Mouse (Mus musculus) intestine, embryonic 14.5 days (tissue): ENCODE data around the gene Cxcl2. TPM values are rescaled to one million over a fixed set of nuclear protein-coding genes. Genes with fewer than 3 reads are reported as not detected.
A peak's percentile ranks its signal among the peaks of the same experiment; 100 is the strongest.

Experiments
- ATAC-seq: fragments of 200-750 bp; cut with Nextera tagmentation; replicated peaks from 2 replicates; pipeline ENCODE4 v1.8.0; 2017; ENCODE audit warnings: low read depth, moderate number of reproducible peaks, moderate TSS enrichment, moderate library complexity; ENCODE audit not compliant: low FRiP score, low TSS enrichment
- DNase-seq: peaks from one replicate; pipeline ENCODE4 v3.0.0-alpha.2; 2018; ENCODE audit warnings: low spot score
- H3K27ac ChIP-seq: fragments of 300-500 bp; sonication (generic); 2 replicates; pipeline ENCODE4 v1.5.1; 2014; ENCODE audit warnings: low read depth, mild to moderate bottlenecking, control low read depth
- H3K27me3 ChIP-seq: fragments of 300-500 bp; sonication (generic); replicated peaks from 2 replicates; pipeline ENCODE4 v1.6.1; 2014; ENCODE audit warnings: low read length, control low read depth; ENCODE audit not compliant: control insufficient read depth, insufficient read depth
- H3K36me3 ChIP-seq: fragments of 300-500 bp; sonication (generic); 2 replicates; pipeline ENCODE4 v1.6.1; 2014; ENCODE audit warnings: low read length, control low read depth; ENCODE audit not compliant: control insufficient read depth, insufficient read depth
- H3K4me1 ChIP-seq: fragments of 300-500 bp; sonication (generic); replicated peaks from 2 replicates; pipeline ENCODE4 v1.6.1; 2014; ENCODE audit warnings: low read length, control low read depth, mixed read lengths; ENCODE audit not compliant: control insufficient read depth, insufficient read depth
- H3K4me2 ChIP-seq: fragments of 300-500 bp; sonication (generic); 2 replicates; pipeline ENCODE4 v1.6.1; 2014; ENCODE audit warnings: low read length
- H3K4me3 ChIP-seq: fragments of 300-500 bp; sonication (generic); 2 replicates; pipeline ENCODE4 v1.5.1; 2014; ENCODE audit warnings: low read depth, low read length, control low read depth, mixed read lengths
- H3K9ac ChIP-seq: fragments of 300-500 bp; sonication (generic); 2 replicates; pipeline ENCODE4 v1.6.1; 2014; ENCODE audit warnings: mild to moderate bottlenecking, low read length
- H3K9me3 ChIP-seq: fragments of 300-500 bp; sonication (generic); 2 replicates; pipeline ENCODE4 v1.6.1; 2016; ENCODE audit warnings: low read length, control low read depth; ENCODE audit not compliant: control insufficient read depth
- WGBS: fragments of 180-500 bp; shearing (Covaris S2); extraction: QIAGEN DNeasy Blood & Tissue Kit; methylation state at CpG from one replicate; pipeline ENCODE4 v1.1.7; 2014; 5-methylcytosine and 5-hydroxymethylcytosine counted together
- polyA plus RNA-seq: library from polyadenylated mRNA; unstranded; fragments of >200 nt; fragmentation: Nextera tagmentation; extraction: Ambion mirVana; gene quantifications from 2 replicates; pipeline ENCODE4 v1.2.1, GENCODE M21; 2014

The Cxcl2 gene
- polyA plus RNA-seq, 1 experiment from 2014 or later = not detected

GRCm38 (mm10) chr5:90900688-90901087 is 3.0 kb upstream of the Cxcl2 start:
- 72% methylated on average over 7 of the region's 7 CpGs for WGBS
- H3K4me3 ChIP-seq = no peak overlapping the region
- H3K4me2 ChIP-seq = no peak overlapping the region

DNA sequence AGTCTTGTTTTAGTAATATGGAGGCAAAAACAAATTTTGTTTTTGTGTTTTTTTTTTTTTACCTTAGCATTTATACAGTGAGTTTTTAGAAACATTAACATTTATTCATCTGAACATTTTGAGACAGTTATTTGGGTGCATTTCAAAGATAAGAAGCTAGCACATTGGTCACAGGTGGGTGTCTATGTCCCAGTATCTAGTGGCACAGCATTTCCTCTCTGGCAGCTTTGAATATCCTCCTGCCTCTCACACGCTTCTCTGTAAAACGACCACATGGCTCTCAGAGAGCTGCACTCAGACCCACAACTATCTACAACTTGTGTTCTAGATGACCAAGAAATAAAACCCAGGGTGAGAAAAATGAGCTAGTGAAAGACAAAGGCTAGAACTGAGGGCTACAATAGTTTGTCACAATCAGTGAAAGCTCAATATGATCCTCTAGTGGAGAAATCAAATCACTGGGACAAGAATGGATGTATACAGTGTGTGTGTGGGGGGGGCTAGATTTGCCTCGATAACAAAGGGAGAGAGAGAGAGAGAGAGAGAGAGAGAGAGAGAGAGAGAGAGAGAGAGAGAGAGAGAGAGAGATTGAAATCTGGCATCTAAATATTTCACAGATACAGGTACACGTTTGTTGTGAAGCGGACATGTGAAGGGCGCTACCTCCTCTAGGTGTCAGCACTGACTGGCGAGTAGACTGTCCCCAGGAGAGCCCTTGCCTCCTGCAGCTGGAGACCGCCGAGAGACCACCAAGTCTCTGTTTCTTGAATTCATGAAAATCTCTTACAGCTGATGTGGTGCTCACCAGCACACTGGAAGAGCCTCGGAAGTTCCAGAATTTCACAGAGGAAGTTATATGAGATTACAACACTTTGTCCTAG is 1.1 kb upstream of the Cxcl2 start:
- H3K4me3 ChIP-seq = peak overlapping the region; percentile 28; the same call in 1 of the 2 replicates
- peak overlapping the region; percentile 68 for H3K4me2 ChIP-seq
- ATAC-seq = 0 out of 2 replicates have a peak, but pooled peaks have one; percentile 33
- peak; percentile 53 for DNase-seq
- no peaks in the 10 kb centered on the region for H3K36me3 ChIP-seq
- H3K9me3 ChIP-seq = no peaks in the 10 kb centered on the region
- WGBS = 10% methylated on average over 10 of the region's 10 CpGs
- no peak overlapping the region for H3K9ac ChIP-seq
- H3K4me1 ChIP-seq = 0 out of 2 replicates have a peak, but pooled peaks cover 5% of the 10 kb centered on the region
- H3K27me3 ChIP-seq = no peaks in the 10 kb centered on the region; the same call in 1 of the 2 replicates
- no peak overlapping the region for H3K27ac ChIP-seq

More at GRCm38 (mm10) chr5:90900688-90901087, 3.0 kb upstream of the Cxcl2 start:
- no peaks in the 10 kb centered on the region; the same call in 1 of the 2 replicates for H3K27me3 ChIP-seq
- H3K9ac ChIP-seq = no peak overlapping the region
- DNase-seq (no peak), ATAC-seq (no peak)
- H3K4me1 ChIP-seq = 0 out of 2 replicates have a peak, but pooled peaks cover 5% of the 10 kb centered on the region
- no peaks in the 10 kb centered on the region for H3K9me3 ChIP-seq
- no peaks in the 10 kb centered on the region for H3K36me3 ChIP-seq
- no peak overlapping the region for H3K27ac ChIP-seq

DNA sequence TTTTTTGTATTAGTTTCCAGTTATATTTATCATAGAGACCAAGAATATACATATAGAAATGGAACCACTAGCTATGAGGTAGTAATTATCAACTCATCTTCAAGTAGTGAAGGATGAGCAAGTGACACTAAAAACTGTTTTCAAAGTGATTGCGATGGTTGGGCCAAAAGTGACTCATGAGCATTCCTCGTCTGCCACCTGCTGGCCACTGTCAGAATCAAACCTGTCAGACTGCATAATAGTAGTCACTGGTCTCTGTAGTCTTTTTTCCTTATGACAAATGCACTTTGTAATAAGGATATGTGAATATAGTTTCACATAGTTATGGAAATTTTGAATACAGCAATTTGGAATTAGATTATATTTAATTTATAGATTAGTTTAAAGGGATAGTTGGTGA is 5.3 kb downstream of the Cxcl2 start:
- Histone ChIP-seq H3K27me3 (no peaks in the 10 kb centered on the region), H3K4me1 (no peaks in the 10 kb centered on the region), H3K27ac (no peak overlapping the region), H3K4me2 (no peak overlapping the region), H3K4me3 (no peak overlapping the region), H3K9ac (no peak overlapping the region), H3K36me3 (no peaks in the 10 kb centered on the region), H3K9me3 (no peaks in the 10 kb centered on the region)
- DNase-seq (peak; percentile 88), ATAC-seq (no peak)
- 1% methylated on average over 2 of the region's 2 CpGs for WGBS

DNA sequence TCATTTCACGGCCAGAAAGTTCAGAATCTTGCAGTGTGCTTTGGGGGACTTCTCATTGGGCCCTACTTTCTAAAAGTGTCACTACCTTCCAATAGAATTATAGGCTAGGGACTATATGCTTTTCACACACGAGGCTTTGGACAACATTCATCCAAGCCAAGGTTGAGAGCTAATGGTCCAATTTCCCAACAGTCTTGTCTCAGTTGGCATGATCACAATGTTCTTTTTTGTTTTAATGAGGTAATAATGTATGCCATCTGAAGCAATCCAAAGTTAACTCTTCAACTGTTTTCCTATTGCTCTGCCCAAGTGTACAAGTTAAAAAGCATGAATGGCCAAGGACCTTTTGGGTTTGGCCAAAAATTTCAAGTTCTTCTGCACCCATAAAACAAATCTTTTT is 15.8 kb downstream of the Cxcl2 start:
- no peaks in the 10 kb centered on the region for H3K9me3 ChIP-seq
- H3K4me3 ChIP-seq = no peak overlapping the region
- no peaks in the 10 kb centered on the region for H3K27me3 ChIP-seq
- no peak for ATAC-seq
- H3K27ac ChIP-seq = no peak overlapping the region
- H3K4me1 ChIP-seq = no peaks in the 10 kb centered on the region
- DNase-seq = no peak
- no peak overlapping the region for H3K4me2 ChIP-seq
- WGBS = 86% methylated on average over 2 of the region's 2 CpGs
- no peak overlapping the region for H3K9ac ChIP-seq
- no peaks in the 10 kb centered on the region for H3K36me3 ChIP-seq

GRCm38 (mm10) chr5:90922958-90923357 is 19.3 kb downstream of the Cxcl2 start:
- 91% methylated on average over 4 of the region's 4 CpGs for WGBS
- H3K4me1 ChIP-seq = no peaks in the 10 kb centered on the region
- H3K27ac ChIP-seq = no peak overlapping the region
- no peak overlapping the region for H3K9ac ChIP-seq
- H3K4me2 ChIP-seq = no peak overlapping the region
- H3K9me3 ChIP-seq = no peaks in the 10 kb centered on the region
- DNase-seq (no peak), ATAC-seq (no peak)
- H3K4me3 ChIP-seq = no peak overlapping the region
- no peaks in the 10 kb centered on the region for H3K36me3 ChIP-seq
- no peaks in the 10 kb centered on the region for H3K27me3 ChIP-seq

DNA sequence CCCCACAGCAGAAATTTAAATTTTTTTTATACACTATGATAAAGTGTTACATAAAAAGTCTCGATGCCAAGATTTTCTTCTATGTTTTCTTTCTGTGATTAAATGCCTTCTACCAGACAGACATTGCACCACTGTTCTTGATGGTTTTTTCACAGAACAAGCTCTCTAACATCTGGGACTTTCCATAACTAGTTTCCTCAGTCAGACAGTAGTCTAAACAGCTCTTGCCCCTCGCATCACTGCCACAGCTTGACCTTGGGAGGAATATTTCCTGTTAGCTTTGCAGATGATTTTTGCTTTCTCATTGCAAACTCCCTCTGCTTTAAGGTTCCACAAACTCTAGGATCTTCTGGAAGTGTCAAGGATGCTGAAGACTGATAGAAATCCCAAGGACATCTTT is 26.9 kb downstream of the Cxcl2 start:
- H3K27me3 ChIP-seq = no peaks in the 10 kb centered on the region

GRCm38 (mm10) chr5:90930971-90931851 is 27.5 kb downstream of the Cxcl2 start, which contains the start of gene Mthfd2l:
Gene Mthfd2l, plus strand, starts transcription at chr5:90931117.
- H3K4me3 ChIP-seq = peak within 1 kb of the TSS; percentile 76
- peaks cover 8% of the 10 kb centered on the region for H3K4me1 ChIP-seq
- H3K27ac ChIP-seq = peak within 1 kb of the TSS; percentile 99
- H3K36me3 ChIP-seq = peaks cover 24% of the 10 kb centered on the region
- peak within 1 kb of the TSS; percentile 97 for H3K9ac ChIP-seq
- ATAC-seq (peak; percentile 98), DNase-seq (peak; percentile 92)
- peak within 1 kb of the TSS; percentile 64 for H3K4me2 ChIP-seq
- under 1% methylated on average over 78 of the region's 79 CpGs for WGBS
- no peaks in the 10 kb centered on the region for H3K9me3 ChIP-seq
- no peaks in the 10 kb centered on the region for H3K27me3 ChIP-seq

More for the DNA sequence above, 26.9 kb downstream of the Cxcl2 start:
- Histone ChIP-seq H3K4me1 (peaks cover 8% of the 10 kb centered on the region), H3K4me2 (peak overlapping the region; percentile 64), H3K4me3 (peak overlapping the region; percentile 76), H3K27ac (peak overlapping the region; percentile 99), H3K36me3 (peaks cover 20% of the 10 kb centered on the region), H3K9me3 (no peaks in the 10 kb centered on the region), H3K9ac (peak overlapping the region; percentile 97)
- DNase-seq (no peak), ATAC-seq (peak; percentile 32; the same call in 1 of the 2 replicates)
- WGBS = 27% methylated on average over 2 of the region's 2 CpGs

GRCm38 (mm10) chr5:90931911-90932310 is 28.2 kb downstream of the Cxcl2 start:
- H3K36me3 ChIP-seq = peaks cover 25% of the 10 kb centered on the region
- peak overlapping the region; percentile 99 for H3K27ac ChIP-seq
- H3K4me1 ChIP-seq = peaks cover 8% of the 10 kb centered on the region
- H3K4me2 ChIP-seq = peak overlapping the region; percentile 64
- H3K27me3 ChIP-seq = no peaks in the 10 kb centered on the region
- peak overlapping the region; percentile 97 for H3K9ac ChIP-seq
- peak overlapping the region; percentile 76 for H3K4me3 ChIP-seq
- 4% methylated on average over 6 of the region's 6 CpGs for WGBS
- ATAC-seq (0 out of 2 replicates have a peak, but pooled peaks have one; percentile 3), DNase-seq (no peak)
- no peaks in the 10 kb centered on the region for H3K9me3 ChIP-seq
